In genomic region chr10:123342591-123343236, GRCm38 (mm10) we compare ENCODE assay signal across 9 mouse cellular contexts.
DNase-seq lines count a peak whose midpoint lies in the region; ATAC-seq and TF ChIP-seq lines count a peak whose summit lies in the region.
"Had no signal": no experiment of that assay in that cellular context is flagged by ENCODE, and none has a peak within 500 bp of the region (broad histone marks: within the 10 kb centered on the region; RNA-seq: fewer than 3 reads in every experiment).

No protein-coding gene starts in this region.

- H3K4me1 ChIP-seq in forebrain, embryonic 10.5 days, result peaks cover 5% of the 10 kb centered on the region; the same call in 1 of the 2 replicates
- H3K4me1 ChIP-seq in midbrain, postnatal 0 days (ENCODE audit: insufficient read depth, low read length), result no peaks in the 10 kb centered on the region
- H3K4me1 ChIP-seq: limb, embryonic 15.5 days had no signal

- peak; percentile 59 for DNase-seq in layer of hippocampus, adult 11-12 months (ENCODE audit: low spot score)
- DNase-seq in layer of hippocampus, adult 9-10 months (ENCODE audit: low spot score), result no peak
- peak; percentile 78 for DNase-seq in brain, adult 2 months (ENCODE audit: low read depth, low spot score)
- DNase-seq in forebrain, embryonic 10.5 days (ENCODE audit: extremely low spot score, low spot score), result peak; percentile 23
- DNase-seq in layer of hippocampus, adult 2 months (ENCODE audit: low spot score in 2 of 2), result peak; percentile 60 to 67
- peak; percentile 76 for DNase-seq in midbrain, postnatal 0 days (ENCODE audit: low spot score)
- no peak for DNase-seq in yolk sac, embryonic 10.5 days (ENCODE audit: low spot score)
- DNase-seq in natural killer cell, adult 2 months (ENCODE audit: low spot score in 2 of 2), result no peak

- no peak overlapping the region for H3K4me2 ChIP-seq in midbrain, postnatal 0 days (ENCODE audit: low read depth, low read length, poor library complexity, severe bottlenecking)
- H3K4me2 ChIP-seq: limb, embryonic 15.5 days had no signal

- H3K9ac ChIP-seq in midbrain, postnatal 0 days (replicated peaks; ENCODE audit: low read length, poor library complexity, severe bottlenecking), result no peak overlapping the region
- H3K9ac ChIP-seq: limb, embryonic 15.5 days had no signal

- no peak overlapping the region for H3K4me3 ChIP-seq in forebrain, embryonic 10.5 days
- H3K4me3 ChIP-seq in layer of hippocampus, adult 2 months, result no peak overlapping the region
- H3K4me3 ChIP-seq in midbrain, postnatal 0 days (ENCODE audit: low read depth, low read length), result no peak overlapping the region
- H3K4me3 ChIP-seq: limb, embryonic 15.5 days had no signal

- H3K36me3 ChIP-seq in forebrain, embryonic 10.5 days (replicated peaks), result no peaks in the 10 kb centered on the region
- no peaks in the 10 kb centered on the region for H3K36me3 ChIP-seq in midbrain, postnatal 0 days (ENCODE audit: insufficient read depth, low read length)
- H3K36me3 ChIP-seq: limb, embryonic 15.5 days had no signal

- no peak for ATAC-seq in midbrain, postnatal 0 days (ENCODE audit: low FRiP score)

- no peaks in the 10 kb centered on the region for H3K9me3 ChIP-seq in forebrain, embryonic 10.5 days
- H3K9me3 ChIP-seq in midbrain, postnatal 0 days (ENCODE audit: low read length), result no peaks in the 10 kb centered on the region
- H3K9me3 ChIP-seq: limb, embryonic 15.5 days had no signal

- WGBS in forebrain, embryonic 10.5 days, result 32% methylated on average over 5 of the region's 5 CpGs
- 21% methylated on average over 5 of the region's 5 CpGs for WGBS in midbrain, postnatal 0 days

- H3K27me3 ChIP-seq in forebrain, embryonic 10.5 days (ENCODE audit: poor library complexity, severe bottlenecking), result no peaks in the 10 kb centered on the region
- H3K27me3 ChIP-seq in midbrain, postnatal 0 days (ENCODE audit: insufficient read depth, low read length), result no peaks in the 10 kb centered on the region
- H3K27me3 ChIP-seq: limb, embryonic 15.5 days had no signal

- H3K27ac ChIP-seq in forebrain, embryonic 10.5 days, result no peak overlapping the region
- H3K27ac ChIP-seq in layer of hippocampus, adult 2 months, result peak overlapping the region; percentile 59; the same call in 1 of the 2 replicates
- H3K27ac ChIP-seq in midbrain, postnatal 0 days (ENCODE audit: low read depth, low read length), result no peak overlapping the region
- H3K27ac ChIP-seq: limb, embryonic 15.5 days had no signal

- TF ChIP-seq CTCF in layer of hippocampus, adult 2 months (conservative IDR thresholded peaks at IDR 0.05), result peak; percentile 82
- TF ChIP-seq CTCF in midbrain, postnatal 0 days (IDR thresholded peaks at IDR 0.05), result peak; percentile 88

Comparison
In these comparisons a context has a peak if more than half of its experiments do, and no peak if none do; other contexts are left out.
1. DNase-seq: peak in layer of hippocampus, adult 11-12 months (single experiment), brain, adult 2 months (single experiment), forebrain, embryonic 10.5 days (single experiment), layer of hippocampus, adult 2 months (2 of 2) and midbrain, postnatal 0 days (single experiment); none in layer of hippocampus, adult 9-10 months (single experiment), yolk sac, embryonic 10.5 days (single experiment) and natural killer cell, adult 2 months (0 of 2).